Mouse (Mus musculus): ENCODE results near the gene Olfr1047. TPM values are rescaled to one million over a fixed set of nuclear protein-coding genes. Genes with fewer than 3 reads are reported as not detected.

Gene Olfr1047
- polyA plus RNA-seq (2021; fragmentation: Nextera tagmentation): not detected in 2 replicates
- long read RNA-seq, experiment 1: 0 reads
- long read RNA-seq, experiment 2: 0 reads

DNA sequence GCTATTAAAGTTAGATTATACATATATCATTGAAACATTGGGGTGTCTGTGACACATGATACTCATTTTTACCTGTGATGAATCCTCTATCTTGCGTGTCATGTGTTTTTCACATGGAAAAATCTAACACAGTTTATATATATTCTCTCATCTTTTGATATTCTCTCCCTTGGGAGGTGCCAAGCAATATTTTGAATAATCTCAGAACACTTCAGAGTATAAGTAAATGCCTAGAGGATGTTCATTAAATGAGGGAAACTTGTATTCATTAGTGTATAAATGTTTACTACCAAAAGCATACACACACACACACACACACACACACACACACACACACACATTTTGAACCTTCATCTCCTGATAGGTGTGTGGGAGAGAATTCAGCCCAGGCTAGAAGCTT is at the start of gene Olfr1047:
Gene Olfr1047 (minus strand): TSS at position 101 of the 400 bp plus-strand sequence.

DNA sequence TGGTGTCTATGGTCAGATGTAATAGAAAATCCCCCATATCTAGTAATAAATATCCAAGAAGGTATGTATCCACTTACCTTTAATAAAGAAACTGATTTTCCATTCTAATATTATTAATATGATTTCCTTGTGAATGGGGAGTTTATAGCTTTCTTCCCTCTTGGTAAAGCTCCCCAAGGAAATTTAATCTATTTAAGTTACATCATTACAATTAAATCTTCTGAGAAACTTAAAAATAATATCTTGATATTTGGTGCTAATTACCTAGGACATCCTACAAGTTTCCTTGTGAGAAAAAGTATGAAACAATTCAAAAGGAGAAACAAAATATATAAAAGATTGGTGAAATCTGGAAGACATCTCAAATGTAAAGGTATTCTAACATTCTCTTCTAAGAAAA is 47.8 kb upstream of the Olfr1047 start, which contains the start of gene Olfr1051:
Gene Olfr1051 (minus strand): TSS at position 101 of the 400 bp plus-strand sequence.

DNA sequence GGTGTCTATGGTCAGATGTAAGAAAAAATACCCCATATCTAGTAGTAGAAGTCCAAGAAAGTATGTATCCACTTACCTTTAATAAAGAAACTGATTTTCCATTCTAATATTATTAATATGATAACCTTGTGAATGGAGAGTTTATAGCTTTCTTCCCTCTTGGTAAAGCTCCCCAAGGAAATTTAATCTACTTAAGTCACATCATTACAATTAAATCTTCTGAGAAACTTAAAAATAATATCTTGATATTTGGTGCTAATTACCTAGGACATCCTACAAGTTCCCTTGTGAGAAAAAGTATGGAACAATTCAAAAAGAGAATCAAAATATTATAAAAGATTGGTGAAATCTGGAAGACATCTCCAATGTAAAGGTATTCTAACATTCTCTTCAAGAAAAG is 27.0 kb upstream of the Olfr1047 start, which contains the start of gene Olfr1049:
Gene Olfr1049 (minus strand): TSS at position 101 of the 400 bp plus-strand sequence.

DNA sequence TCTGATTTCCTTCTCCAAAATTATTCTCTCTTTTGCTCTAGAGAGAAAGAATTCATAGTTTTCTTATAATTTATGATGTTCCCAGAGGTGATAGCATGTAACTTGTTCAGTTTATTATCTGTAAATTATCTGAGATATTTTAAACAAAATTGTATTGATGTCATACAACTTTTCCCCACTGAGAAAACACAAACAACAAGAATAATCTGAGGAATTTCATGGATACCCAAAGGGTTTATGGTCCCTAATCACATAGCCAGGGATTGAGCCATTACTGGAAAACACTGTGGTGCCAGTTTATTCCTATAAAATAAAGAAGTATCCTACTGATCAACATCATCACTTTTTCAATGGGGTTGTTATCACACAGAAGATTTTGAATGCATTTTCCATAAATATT is 9.0 kb upstream of the Olfr1047 start, which contains the start of gene Olfr1048:
Gene Olfr1048 (minus strand): TSS at position 101 of the 400 bp plus-strand sequence.

DNA sequence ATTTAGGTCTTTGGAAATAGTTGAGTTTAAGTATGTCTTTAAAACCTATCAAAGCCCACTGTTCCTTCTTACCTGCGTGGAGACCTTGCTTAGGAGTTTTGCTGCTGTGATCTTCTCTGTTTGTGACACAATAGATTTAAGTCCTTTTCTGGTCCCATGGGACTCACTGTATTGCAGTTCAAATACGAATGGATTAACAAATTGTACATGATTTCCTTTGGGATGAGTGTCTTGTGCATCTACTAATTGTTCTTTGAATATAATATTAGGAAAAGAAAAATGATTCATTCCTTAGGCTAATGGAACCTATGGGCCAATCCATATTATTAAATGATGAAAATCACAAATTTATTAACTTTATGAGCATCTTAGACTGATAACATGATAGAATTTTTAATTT is 12.0 kb downstream of the Olfr1047 start, which contains the start of gene Olfr1046:
Gene Olfr1046 (minus strand): TSS at position 101 of the 400 bp plus-strand sequence.

DNA sequence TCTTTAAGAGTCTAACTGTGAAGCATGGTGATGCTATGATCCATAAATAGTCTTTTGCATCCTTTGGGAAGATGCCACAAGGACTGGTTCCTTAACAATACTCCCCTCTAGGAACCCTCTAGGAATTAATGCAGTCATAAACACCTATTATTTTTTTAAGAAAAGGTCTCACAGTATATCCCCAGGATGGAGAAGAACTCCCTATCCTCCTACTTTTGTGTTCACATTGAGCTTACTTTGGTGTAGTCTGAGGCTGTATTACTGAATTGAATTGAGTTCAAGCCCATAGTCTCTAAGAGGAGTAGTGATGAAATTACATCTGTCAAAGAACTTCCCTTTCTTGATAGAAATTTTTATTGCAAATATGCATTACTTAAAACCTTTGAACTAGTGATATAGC is 28.3 kb downstream of the Olfr1047 start, which contains the start of gene Olfr1045:
Gene Olfr1045 (minus strand): TSS at position 101 of the 400 bp plus-strand sequence.

DNA sequence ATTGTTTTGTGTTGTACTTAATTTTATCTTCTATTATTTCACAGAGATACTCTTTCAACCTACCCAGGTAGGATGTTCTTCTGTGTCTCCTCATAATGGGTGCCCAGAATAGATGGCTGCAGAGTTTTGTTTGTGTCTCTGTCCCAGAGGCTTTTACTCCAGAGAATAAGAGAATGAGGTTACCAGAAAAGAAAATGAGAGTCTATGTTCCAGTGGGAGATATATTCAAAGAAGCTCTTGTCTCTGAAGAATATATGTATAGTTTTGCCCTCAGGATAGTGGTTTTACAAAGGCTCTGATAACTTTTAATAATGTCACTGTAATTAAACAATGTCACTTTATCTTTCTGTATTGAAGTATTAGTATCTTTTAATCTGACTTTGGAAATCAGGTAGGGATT is 45.6 kb downstream of the Olfr1047 start, which contains the start of gene Olfr52:
Gene Olfr52 (minus strand): TSS at position 101 of the 400 bp plus-strand sequence.

DNA sequence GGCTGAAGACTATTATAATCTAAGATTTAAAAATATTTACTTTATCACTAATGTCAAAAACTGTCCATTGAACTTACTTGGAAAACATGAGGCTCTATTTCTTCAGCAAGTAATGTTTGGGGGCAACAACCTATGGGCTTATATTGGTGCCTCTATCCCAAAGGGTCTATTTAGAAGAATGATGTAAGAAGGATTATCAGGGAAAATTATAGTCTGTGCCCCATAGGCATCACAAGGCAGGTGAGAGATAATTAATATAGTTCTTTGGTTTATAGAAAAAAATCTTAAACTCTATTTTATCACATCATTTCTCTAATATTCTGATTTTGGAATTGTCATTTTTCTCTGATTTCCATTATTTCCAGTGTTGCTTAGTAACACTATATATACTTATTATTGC is 53.5 kb downstream of the Olfr1047 start, which contains the start of gene Olfr1044:
Gene Olfr1044 (minus strand): TSS at position 101 of the 400 bp plus-strand sequence.

Other genes with a start within 250 kb of the Olfr1047 start
- gene Olfr1031, start 241.1 kb downstream of the Olfr1047 start, polyA plus RNA-seq (2021; fragmentation: Nextera tagmentation): not detected in 2 replicates
- gene Olfr1032, start 225.9 kb downstream of the Olfr1047 start, polyA plus RNA-seq (2021; fragmentation: Nextera tagmentation): not detected in 2 replicates
- gene Olfr1033, start 210.8 kb downstream of the Olfr1047 start, polyA plus RNA-seq (2021; fragmentation: Nextera tagmentation): not detected in 2 replicates
- not detected in 2 replicates for gene Olfr1034, start 185.5 kb downstream of the Olfr1047 start, polyA plus RNA-seq (2021; fragmentation: Nextera tagmentation)
- gene Olfr1036, start 157.4 kb downstream of the Olfr1047 start, polyA plus RNA-seq (2021; fragmentation: Nextera tagmentation): not detected in 2 replicates
- gene Olfr1037, start 144.0 kb downstream of the Olfr1047 start, polyA plus RNA-seq (2021; fragmentation: Nextera tagmentation): not detected in 2 replicates
- not detected in 2 replicates for gene Olfr1039, start 95.5 kb downstream of the Olfr1047 start, polyA plus RNA-seq (2021; fragmentation: Nextera tagmentation)
- gene Olfr1040, start 84.7 kb downstream of the Olfr1047 start, polyA plus RNA-seq (2021; fragmentation: Nextera tagmentation): not detected in 2 replicates
- not detected in 2 replicates for gene Olfr1042, start 69.6 kb downstream of the Olfr1047 start, polyA plus RNA-seq (2021; fragmentation: Nextera tagmentation)
- gene Olfr1043, start 63.9 kb downstream of the Olfr1047 start, polyA plus RNA-seq (2021; fragmentation: Nextera tagmentation): not detected in 2 replicates
- gene Olfr1044, start 53.6 kb downstream of the Olfr1047 start, polyA plus RNA-seq (2021; fragmentation: Nextera tagmentation): not detected in 2 replicates
- not detected in 2 replicates for gene Olfr52, start 45.7 kb downstream of the Olfr1047 start, polyA plus RNA-seq (2021; fragmentation: Nextera tagmentation)
- gene Olfr1045, start 28.4 kb downstream of the Olfr1047 start, polyA plus RNA-seq (2021; fragmentation: Nextera tagmentation): not detected in 2 replicates
- not detected in 2 replicates for gene Olfr1046, start 12.1 kb downstream of the Olfr1047 start, polyA plus RNA-seq (2021; fragmentation: Nextera tagmentation)
- not detected in 2 replicates for gene Olfr1048, start 8.9 kb upstream of the Olfr1047 start, polyA plus RNA-seq (2021; fragmentation: Nextera tagmentation)
- gene Olfr1049, start 26.9 kb upstream of the Olfr1047 start, polyA plus RNA-seq (2021; fragmentation: Nextera tagmentation): not detected in 2 replicates
- gene Olfr1051, start 47.7 kb upstream of the Olfr1047 start, polyA plus RNA-seq (2021; fragmentation: Nextera tagmentation): not detected in 2 replicates
- not detected in 2 replicates for gene Olfr1052, start 61.1 kb upstream of the Olfr1047 start, polyA plus RNA-seq (2021; fragmentation: Nextera tagmentation)
- gene Olfr1053, start 83.9 kb upstream of the Olfr1047 start, polyA plus RNA-seq (2021; fragmentation: Nextera tagmentation): not detected in 2 replicates
- not detected in 2 replicates for gene Olfr1054, start 104.0 kb upstream of the Olfr1047 start, polyA plus RNA-seq (2021; fragmentation: Nextera tagmentation)
- gene Olfr1055, start 118.9 kb upstream of the Olfr1047 start, polyA plus RNA-seq (2021; fragmentation: Nextera tagmentation): not detected in 2 replicates
- gene Olfr1056, start 131.1 kb upstream of the Olfr1047 start, polyA plus RNA-seq (2021; fragmentation: Nextera tagmentation): not detected in 2 replicates
- not detected in 2 replicates for gene Olfr1057, start 147.0 kb upstream of the Olfr1047 start, polyA plus RNA-seq (2021; fragmentation: Nextera tagmentation)
- gene Olfr1058, start 157.2 kb upstream of the Olfr1047 start, polyA plus RNA-seq (2021; fragmentation: Nextera tagmentation): not detected in 2 replicates
- not detected in 2 replicates for gene Olfr1061, start 182.6 kb upstream of the Olfr1047 start, polyA plus RNA-seq (2021; fragmentation: Nextera tagmentation)
- gene Olfr1062, start 195.3 kb upstream of the Olfr1047 start, polyA plus RNA-seq (2021; fragmentation: Nextera tagmentation): not detected in 2 replicates
- not detected in 2 replicates for gene Olfr1065, start 219.2 kb upstream of the Olfr1047 start, polyA plus RNA-seq (2021; fragmentation: Nextera tagmentation)
- not detected in 2 replicates for gene Olfr1066, start 224.9 kb upstream of the Olfr1047 start, polyA plus RNA-seq (2021; fragmentation: Nextera tagmentation)

Measured in layer of hippocampus, adult 6 months (tissue).